Mouse (Mus musculus) spleen, adult 18-20 months (tissue): Measurements from ENCODE around the gene Gemin8.
A peak's percentile ranks its signal among the peaks of the same experiment; 100 is the strongest.

Experiments used
- DNase-seq, 2 experiments: peaks; one replicate each; pipeline ENCODE4 v3.0.0; 2022; ENCODE audit warnings: mixed read lengths in 2 of 2

Gene Gemin8

DNA sequence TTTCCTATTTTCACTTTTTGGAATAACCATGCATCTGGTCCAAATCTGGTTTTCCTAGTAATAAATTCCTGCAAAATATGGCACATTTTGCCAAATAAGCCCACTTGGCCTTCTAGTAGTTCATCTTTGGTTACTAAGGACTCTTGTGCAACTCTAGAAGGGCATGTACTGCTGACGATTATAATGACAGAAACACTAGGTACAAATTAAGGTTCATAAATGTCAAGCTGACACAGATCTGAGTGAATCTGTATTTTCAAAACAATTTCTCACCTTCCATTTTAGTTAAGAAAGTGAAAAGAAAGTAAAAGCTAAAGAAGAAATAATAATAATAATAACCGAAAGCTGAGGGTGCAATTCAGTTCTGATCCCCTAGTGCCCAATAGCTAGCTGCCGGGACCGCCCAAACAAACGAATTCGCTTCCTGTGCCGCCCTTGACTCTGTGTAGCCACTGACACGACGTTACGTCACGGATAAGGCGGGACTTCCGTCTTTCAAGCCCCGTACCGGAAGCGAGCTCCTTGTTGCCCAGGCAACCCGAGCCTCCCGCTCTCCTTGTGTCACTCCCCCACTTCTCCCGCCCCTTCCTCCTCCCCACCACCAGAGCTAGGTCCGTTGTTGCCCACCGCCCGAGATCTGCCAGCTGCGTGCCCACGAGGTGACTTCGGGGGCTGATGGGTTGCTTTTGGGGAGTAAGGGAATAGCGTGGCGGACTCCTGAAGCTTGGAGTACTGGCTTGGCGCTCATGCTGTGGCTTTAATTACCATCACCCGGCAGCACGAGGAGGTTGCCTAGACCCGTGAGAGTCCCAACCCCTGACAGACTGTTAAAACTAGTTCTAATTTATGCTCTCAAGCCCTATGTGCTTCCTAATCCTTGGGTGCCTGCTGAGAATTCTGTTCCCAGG, at the start of gene Gemin8:
TSS of gene Gemin8 (plus strand) at position 563 of the 908 bp plus-strand sequence.
- DNase-seq, result peak; percentile 83 to 88

DNA sequence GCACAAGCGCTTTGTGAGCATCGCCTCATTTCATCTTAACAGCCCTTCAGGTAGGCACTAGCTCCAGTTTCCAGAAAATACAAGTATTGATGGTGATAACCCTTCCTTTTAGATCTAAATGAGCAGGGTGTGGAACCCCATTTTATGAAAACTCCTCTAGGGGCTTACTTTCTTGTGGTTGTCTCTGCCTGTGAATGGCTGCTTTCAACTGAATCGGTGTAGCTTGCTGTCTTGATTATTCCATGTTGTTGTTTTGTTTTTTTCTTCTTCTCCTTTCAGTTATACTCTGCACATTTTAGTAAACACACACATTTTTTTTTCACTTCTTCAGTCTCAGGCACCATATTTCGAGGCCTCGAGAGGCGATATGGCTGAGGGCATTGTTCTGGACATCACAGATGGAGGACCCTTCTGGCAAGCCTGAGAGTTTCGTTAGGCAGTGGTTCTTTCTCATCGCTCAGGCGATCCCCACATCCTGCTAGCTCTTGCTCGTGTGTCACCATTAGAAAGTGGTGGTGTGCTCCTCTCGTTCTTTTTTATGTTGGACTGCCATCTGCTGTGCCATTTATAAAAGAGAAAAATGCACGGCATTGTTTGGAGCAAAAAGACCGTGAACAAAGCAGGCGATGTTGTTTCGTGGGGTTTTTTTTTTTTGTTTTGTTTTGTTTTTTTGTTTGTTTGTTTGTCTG, 23.0 kb upstream of the Gemin8 start:
- no peak for DNase-seq

DNA sequence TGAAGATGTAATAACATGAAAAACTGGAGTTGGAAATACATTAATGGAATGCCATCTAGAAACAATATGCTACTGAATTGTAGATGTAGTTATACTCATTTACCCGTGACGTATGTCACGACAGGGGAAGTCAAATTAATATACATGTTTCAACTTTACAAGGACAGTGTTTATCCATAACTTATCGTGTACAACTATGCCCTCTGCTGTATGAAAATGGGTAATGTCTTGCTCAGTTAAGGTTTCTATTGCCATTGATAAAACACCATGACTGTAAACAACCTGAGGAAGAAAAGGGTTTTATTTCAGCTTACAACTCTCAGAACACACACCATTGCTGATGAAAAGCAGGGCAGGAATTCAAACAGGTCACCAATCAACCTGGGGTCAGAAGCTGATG, 7.5 kb upstream of the Gemin8 start:
- no peak for DNase-seq

DNA sequence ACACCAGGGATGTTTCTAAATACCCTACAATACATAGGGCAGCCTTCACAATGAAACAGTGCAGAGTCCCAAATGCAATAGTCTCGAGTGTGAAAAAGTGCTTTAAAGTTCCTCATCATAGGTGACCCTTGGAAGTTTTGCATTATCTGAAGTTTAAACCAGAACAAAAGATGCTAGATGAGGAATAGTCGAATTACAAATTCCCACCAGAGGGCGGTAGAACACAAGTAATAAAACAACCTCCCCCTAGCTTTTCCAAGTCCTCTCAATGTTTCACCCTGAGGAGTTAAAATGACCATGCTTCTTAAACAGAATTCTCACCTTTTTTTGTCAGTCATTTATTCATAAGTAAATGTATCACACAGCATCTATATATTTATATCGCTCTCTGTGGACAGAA, 2.9 kb upstream of the Gemin8 start:
- DNase-seq, result peak in 1 of 2 experiments; percentile 3

DNA sequence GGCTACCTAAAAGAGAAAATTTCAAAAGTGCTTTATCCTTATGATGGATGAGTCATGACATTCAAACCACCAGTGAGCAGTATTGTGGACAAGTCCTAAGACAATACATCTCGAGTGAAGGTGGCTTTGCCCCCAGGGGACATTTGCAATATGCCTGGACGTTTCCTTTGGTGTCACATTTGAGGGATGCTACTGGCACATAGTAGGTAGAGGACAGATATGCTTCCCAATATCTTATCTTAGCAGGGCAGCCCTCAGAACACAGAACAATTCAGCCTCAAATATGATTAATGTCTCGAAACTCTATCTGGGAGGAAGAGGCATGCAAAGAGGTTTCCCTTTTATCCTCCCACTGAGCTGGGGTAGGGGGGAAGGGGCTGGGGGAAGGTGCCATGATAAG, 2.3 kb upstream of the Gemin8 start:
- no peak for DNase-seq

DNA sequence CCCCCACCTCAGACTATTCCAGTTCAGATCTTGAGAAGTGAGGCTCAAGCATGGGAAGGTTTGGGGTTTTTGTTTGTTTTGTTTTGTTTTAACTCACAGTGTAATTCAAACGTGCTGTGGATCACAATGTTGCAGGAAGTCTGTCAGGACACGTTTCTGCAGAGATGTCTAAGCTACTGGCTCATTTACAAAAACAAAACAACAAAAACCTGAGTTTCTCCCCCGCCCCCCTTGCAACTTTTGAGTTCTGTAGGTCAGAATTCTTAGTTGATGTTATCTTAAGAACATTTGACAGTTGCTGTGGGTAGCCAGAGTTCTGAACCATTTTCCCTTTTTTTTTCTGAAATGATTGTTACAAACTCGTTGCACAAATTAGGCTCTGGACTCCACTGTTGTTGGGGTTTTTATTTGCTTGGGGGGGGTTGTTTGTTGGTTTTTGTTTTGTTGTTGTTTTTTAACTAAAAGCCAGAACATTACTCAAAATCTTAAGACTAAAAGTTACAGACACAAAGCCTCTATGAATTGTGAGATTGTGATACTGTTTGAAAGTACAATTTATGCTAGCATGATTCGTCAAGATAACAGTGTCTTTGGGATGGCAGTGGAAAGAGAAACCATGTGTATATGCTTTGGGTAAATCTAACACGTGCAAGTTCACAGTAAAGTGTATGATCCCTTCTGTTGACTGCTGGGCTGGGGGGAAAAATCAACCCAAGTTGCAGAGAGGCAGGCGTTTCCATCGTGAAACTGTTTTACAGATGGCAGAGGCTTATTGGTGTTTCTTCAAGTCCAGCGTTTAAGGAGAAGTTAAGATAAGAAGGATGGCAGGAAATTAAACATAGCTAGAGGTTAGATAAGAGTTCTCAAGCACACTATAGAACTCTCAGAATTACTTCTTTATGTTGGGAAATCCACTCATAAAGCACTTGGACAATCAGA, 815 bp downstream of the Gemin8 start:
- DNase-seq, result no peak

DNA sequence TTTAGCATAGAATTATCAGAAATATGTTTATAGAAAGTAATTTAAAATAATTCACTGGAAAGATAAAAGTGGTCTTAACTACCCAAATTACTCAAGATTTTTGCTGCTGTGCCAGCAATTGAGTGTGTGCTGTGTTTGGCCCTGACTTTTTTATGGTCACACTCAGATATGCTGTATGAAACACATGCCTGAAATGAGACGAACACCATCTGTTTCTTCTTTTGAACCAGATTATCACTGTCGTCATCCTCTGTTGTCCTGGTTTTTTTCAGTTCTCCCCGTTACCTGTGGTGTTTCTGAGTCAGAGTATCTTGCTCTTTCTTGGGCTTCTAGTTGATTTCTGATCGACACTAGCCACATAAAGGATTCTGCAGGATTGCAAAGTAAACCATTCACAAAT, 1.8 kb downstream of the Gemin8 start:
- no peak for DNase-seq

DNA sequence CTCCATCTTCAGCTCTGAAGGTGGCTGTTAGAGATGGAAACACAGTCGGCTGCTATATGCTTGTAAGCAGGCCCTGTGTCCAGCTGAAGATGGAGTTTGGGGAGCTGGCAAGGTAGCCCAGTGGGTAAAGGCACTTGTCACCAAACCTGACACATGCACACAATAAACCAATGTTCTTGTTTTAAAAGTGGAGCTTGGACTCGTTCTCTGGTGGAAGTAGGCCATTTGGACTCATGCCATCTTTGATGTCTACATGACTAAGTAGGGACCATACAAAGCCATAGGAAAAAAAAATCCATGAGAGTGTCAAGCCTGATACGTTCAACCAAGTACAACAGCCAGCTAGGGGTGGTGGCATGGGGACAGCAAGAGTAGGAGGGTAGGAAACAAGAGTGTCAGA, 2.4 kb downstream of the Gemin8 start:
- DNase-seq, result no peak

DNA sequence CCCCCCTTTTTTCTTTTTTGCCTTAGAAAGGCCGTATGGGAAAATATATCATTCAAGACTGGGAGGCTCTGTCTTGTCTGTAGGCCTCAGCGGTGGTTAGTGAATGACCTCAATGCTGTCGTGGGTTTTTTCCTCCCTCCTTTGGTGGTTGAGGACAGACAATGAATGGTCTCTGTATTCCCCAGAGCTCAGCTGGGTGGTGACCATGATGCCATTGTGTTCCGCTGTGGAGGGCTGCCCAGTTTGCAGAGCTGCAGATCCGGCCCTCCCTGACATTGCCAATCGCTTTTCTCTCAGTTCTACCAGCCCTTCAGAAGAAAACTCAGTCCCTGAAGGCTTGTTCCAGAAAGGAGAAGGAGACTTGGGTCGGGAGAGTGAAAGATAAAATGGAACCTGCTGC, 3.5 kb downstream of the Gemin8 start:
- no peak for DNase-seq

DNA sequence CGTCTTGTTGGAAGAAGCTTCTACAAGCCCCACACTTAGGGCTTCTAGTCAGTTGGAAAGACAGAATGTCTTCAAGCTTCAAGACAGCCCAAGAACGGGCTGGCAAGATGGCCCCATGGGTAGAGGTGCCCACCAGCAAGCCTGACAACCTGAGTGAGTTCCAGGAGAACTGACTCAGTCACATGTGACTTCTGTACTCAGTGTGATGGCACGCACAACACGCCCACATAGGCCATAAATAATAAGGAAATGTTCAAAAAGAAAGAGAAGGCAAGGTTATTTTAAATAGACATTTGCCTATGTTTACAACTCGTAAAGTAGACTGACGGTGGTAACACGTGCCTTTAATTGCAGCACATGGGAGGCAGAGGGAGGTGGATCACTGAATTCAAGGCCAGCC, 7.7 kb downstream of the Gemin8 start:
- no peak for DNase-seq

DNA sequence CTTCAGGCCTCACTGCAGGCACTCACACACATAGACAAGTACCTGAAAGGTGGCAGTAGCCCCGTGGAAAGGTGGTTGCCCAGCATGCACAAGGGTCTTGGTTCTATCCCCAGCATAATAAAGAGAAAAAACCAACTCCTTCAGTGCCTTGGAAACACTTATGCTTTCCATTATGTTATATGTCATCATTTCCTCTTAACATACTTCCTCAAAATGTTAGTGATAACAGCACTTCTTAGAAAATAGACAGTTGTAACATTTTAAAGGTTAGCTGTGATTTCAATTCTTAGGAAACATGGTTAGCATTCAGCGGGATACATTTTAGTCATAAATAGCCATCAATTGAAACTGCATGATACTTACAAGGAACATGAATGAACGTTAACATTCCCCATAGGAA, 12.8 kb downstream of the Gemin8 start:
- no peak for DNase-seq

DNA sequence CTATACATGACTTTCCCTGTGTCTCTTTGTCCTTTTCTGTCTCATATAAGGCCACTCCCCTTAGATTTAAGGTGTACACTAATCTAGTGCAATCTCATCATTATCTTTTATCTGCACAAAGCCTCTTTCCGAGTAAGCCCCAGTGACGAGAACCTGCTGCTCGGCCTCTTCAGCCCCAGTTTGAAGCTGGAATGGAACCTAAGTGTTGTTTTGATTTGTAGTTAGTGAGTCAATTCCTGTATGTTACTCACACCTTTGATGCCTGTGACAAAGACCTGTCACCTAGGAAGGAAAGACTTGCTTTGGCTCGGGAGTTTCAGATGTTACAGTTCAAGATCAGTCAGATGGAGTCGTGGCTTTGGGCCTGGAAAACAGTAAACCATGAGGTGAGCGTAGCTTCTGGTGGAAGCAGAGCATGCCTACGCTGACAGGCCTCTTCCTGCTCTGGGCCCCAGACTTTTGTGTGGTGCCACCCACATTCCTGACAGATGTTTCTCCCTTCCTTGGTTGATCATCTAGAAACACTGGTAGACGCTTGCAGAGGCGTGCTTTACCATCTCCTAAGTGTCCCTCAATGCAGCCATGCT, 15.2 kb downstream of the Gemin8 start:
- no peak for DNase-seq

DNA sequence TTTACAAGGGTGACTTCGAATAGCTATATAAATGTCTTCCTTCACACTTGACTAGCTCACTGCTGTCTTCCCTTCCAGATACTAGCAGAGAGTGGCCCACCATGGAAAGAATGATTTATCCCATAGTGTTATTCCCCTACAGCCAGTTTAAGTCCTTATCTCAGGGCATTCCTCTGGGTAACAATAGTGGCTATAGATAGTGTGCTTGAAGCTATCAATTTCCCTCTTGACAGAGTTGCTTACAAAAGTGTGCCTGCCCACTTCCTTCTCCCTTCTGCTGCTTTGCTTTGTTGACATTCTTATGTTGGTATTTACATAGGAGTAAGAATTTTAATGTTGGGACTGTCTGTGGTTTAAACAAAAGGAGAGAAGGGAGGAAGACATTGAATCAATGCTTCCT, 17.5 kb downstream of the Gemin8 start:
- no peak for DNase-seq

DNA sequence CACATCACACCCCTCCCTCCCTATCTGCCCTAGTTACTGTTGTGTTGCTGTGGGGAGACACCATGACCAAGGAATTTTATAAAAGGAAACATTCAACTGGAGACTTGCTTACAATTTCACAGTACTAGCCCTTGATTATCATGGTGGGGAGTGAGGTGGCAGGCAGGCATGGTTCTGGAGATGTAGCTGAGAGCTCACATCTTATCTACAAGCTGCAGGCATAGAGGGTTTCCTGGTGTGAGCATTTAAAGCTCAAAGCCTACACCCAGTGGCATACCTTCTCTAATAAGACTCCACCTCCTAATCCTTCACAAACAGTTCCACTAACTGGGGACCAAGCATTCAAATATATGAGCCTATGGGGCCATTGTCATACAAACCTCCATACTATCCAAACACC, 26.1 kb downstream of the Gemin8 start:
- no peak for DNase-seq

DNA sequence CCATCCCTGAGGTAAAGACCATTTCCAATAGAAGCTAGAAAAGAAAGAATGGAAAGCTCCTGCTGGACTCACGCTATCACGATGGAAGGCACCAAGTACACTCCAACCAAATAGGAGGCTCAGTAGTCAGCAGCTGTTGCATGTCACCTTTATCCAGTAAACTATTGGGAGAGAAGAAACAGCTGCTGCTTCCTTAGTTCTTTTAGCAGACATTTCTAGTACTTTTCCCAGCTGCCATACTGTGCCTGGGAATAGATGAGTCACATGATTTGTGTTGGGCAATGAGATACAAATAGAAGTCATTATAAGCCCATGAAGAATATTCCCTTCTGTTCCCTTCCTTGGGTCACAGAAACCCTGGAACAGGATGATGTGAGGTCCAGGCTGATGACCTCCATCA, 28.0 kb downstream of the Gemin8 start:
- no peak for DNase-seq

DNA sequence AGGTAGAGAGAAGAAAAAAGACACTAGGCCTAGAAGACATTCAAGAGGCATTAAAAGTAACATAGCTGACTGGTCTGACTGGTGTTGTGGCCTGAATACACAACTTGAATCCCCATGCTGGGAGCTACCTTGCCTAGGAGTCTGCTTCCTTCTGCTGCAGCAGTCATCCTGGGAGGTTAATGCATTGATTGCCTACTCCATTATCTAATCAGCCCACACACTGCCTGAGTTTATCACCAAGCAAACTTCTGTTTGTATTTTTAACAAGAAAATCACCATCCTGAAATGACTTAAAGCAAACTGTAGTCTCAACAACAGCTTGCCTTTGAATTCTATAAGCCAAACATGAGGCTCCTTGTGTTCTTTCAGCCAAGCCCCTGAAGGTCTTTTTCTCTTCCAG, 29.6 kb downstream of the Gemin8 start:
- no peak for DNase-seq

DNA sequence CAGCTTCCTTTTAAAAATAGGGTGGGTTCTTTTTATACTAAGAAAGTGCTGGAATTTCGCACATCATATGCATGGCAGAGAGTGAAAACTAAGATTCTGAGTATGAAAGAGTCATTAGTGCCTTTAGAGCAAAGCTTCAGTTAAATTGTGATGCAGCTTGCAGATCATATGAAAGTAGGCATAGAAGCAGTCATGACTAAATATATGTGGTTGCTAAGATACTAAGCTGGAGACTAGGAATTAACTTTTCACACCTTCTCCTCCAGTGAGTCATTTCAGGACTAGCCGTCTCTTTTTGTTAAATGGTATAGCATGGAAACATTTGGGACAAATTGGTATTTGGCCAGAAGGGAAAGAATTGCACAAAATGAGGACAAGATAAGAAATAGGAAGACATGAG, 44.3 kb downstream of the Gemin8 start:
- no peak for DNase-seq

DNA sequence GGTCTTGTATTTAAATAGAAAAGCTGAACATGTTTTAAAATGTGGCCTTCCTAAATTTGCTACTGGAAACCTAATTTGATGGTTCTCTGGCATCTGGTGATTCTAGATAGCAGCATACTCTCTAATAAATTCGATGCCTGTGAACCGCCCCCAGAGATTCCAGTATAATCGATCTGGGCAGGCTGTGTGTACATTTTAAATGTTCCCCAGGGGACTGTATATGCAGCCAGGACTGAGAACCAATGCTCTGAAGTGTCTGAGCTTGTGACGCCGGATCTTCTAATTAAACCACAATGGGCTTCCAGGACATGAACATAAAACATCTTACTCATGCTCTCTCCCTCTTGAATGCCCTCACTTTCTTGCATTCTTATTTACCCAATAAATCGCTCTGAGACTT, 46.0 kb downstream of the Gemin8 start:
- DNase-seq, result no peak

DNA sequence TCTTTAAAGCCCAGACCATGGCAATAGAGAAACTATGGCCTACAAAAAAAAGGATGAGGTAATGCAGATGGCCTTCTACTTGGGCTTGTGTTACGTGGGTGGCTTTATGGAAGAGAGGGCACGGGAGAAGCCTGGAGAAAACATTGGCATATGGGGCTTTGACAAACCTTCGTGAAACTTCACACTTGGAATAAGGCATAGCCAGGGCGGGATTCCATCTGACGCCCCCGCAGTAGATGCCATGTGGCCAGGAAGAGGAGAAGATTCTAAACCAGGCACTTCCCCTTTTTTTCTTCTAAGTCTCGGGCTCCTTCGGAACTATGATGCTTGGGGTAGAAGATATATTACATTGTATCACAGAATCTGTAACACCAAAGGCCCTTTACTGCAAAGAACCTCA, 46.5 kb downstream of the Gemin8 start:
- no peak for DNase-seq

DNA sequence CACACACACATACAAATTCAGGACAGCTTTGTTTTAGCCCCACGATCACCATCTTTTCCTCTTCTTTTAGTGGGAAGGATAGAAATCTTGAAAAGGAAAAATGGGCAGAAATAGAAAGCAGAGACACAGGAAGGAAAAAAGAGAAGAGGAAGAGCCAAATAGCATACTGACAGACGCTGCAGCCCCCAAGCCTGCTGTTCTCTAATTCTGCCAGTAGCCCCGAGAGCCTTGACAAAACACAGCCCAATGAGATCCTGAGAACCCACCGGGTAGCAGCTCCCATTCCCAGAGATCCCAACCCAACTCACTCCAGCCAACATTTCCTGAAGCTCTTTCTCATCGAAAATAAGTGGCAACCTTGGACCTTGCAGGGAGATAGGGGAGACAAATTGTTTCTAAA, 49.1 kb downstream of the Gemin8 start:
- no peak for DNase-seq

DNA sequence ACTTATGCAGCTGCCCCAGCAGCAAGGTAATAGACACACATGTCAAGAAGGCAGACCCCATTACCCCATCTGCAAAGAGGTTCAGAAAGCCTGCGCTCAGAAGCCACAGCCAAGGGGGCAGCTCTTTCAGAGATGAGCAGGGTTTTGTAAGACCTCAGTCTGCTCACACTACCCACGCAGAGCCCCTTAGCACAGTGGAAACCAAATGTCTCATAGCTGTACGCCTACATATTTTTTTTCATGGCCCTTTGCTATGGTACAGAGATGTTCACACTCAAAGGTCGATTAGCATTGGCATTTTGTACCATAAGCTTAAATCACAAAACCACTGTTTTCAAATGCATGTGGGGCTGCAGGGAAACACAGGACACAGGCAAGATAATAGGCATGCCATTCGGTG, 56.6 kb downstream of the Gemin8 start:
- DNase-seq, result no peak

DNA sequence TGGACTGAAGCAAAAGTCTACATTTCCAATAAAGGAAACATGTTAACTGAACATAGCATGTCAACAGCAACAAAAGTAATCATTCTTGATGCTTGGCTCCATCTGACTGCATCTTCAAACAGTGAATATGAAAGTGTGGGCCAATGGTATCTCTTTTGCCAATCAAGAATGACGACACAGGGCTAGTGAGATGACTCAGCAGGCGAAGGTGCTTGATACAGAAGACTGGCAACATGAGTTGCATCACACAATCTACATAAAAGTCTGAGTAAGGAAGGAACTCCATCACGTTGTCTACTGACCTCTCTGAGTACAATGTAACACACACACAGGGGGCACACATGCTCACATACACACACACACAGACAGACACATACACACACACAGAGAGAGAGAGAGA, 59.5 kb downstream of the Gemin8 start:
- DNase-seq, result no peak
